Mouse (Mus musculus) forebrain, embryonic 12.5 days (tissue): ENCODE data around the gene Gtf2a1l. TPM values are rescaled to one million over a fixed set of nuclear protein-coding genes. Genes with fewer than 3 reads are reported as not detected.

ENCODE experiments used
- ATAC-seq: fragments of 200-750 bp; cut with Nextera tagmentation; 2 replicates; pipeline ENCODE4 v1.8.0; 2017; ENCODE audit warnings: moderate TSS enrichment; ENCODE audit not compliant: low FRiP score
- H3K27ac ChIP-seq: fragments of 300-500 bp; sonication (generic); 2 replicates; pipeline ENCODE4 v1.5.1; 2016; ENCODE audit warnings: mild to moderate bottlenecking
- H3K27me3 ChIP-seq: fragments of 300-500 bp; sonication (generic); 2 replicates; pipeline ENCODE4 v1.6.1; 2016; ENCODE audit warnings: mild to moderate bottlenecking
- H3K36me3 ChIP-seq: fragments of 300-500 bp; sonication (generic); replicated peaks from 2 replicates; pipeline ENCODE4 v1.6.1; 2016; ENCODE audit warnings: mild to moderate bottlenecking
- H3K4me1 ChIP-seq: fragments of 300-500 bp; sonication (generic); 2 replicates; pipeline ENCODE4 v1.6.1; 2016
- H3K4me2 ChIP-seq: fragments of 300-500 bp; sonication (generic); 2 replicates; pipeline ENCODE4 v1.6.1; 2016; ENCODE audit warnings: mild to moderate bottlenecking, moderate library complexity
- H3K4me3 ChIP-seq: fragments of 300-500 bp; sonication (generic); replicated peaks from 2 replicates; pipeline ENCODE4 v1.5.1; 2016; ENCODE audit warnings: mild to moderate bottlenecking
- H3K9ac ChIP-seq: fragments of 300-500 bp; sonication (generic); 2 replicates; pipeline ENCODE4 v1.6.1; 2016; ENCODE audit warnings: mild to moderate bottlenecking
- H3K9me3 ChIP-seq: fragments of 300-500 bp; sonication (generic); 2 replicates; pipeline ENCODE4 v1.6.1; 2016
- WGBS: fragments of 180-500 bp; shearing (Covaris S2); methylation state at CpG from one replicate; pipeline ENCODE4 v1.1.7; 2016; 5-methylcytosine and 5-hydroxymethylcytosine counted together
- polyA plus RNA-seq: library from polyadenylated mRNA; unstranded; fragments of >200 nt; fragmentation: Nextera tagmentation; extraction: Ambion mirVana; gene quantifications from 2 replicates; pipeline ENCODE4 v1.2.1, GENCODE M21; 2016

Gtf2a1l gene
- not detected in 2 replicates for polyA plus RNA-seq

DNA sequence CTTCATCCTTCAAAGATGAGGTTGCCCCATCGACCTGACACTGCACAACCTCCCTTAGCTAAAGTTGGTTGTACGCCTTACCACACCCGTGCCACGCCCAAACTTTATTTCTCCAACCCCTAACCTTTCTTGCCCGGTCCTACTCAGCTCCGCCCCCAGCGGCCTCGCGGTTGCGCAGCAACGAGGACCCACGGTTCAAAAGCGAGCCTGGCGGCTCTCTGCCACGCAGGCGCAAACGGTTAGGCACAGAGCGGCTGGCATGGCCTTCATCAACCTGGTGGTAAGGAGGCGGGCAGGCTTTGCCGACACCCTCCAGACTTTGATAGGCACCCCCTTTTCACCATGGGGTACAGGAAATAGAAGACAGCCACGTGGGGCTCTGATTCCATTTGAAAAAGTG is at the start of gene Gtf2a1l:
TSS of gene Gtf2a1l (plus strand) at position 209 of the 400 bp plus-strand sequence.
- WGBS, result 38% methylated on average over 21 of the region's 21 CpGs
- Histone ChIP-seq H3K9me3 (no peaks in the 10 kb centered on the region), H3K4me2 (peak within 1 kb of the TSS; percentile 21), H3K27me3 (peaks cover 46% of the 10 kb centered on the region), H3K27ac (no peak within 1 kb of the TSS), H3K9ac (no peak within 1 kb of the TSS), H3K4me1 (peaks cover 18% of the 10 kb centered on the region), H3K36me3 (no peaks in the 10 kb centered on the region), H3K4me3 (no peak within 1 kb of the TSS)
- ATAC-seq, result peak; percentile 47; the same call in 1 of the 2 replicates

DNA sequence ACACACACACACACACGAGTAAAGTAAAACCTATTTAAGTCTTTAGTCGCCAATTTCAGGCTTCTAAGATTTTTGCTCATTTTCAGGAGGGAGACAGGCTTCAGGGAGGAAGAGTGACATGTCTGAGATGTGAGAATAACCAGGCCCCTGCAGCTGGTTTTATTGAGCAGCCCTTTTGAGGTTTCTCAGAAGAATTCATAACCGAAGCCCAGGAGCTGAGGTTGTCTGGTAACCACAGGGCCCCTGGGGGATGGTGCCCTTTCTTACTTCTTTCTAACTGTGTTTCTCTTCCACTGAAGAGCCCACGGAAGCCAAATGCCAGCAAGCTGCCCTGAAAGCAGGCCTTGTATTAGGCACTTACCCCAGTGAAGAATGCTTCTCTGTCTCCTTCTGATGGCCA is 47.5 kb upstream of the Gtf2a1l start:
- H3K27me3 ChIP-seq, result no peaks in the 10 kb centered on the region
- 0 out of 2 replicates have a peak, but pooled peaks cover under 1% of the 10 kb centered on the region for H3K4me1 ChIP-seq
- H3K9me3 ChIP-seq, result no peaks in the 10 kb centered on the region
- no peak overlapping the region for H3K4me2 ChIP-seq
- no peak for ATAC-seq
- no peak overlapping the region for H3K4me3 ChIP-seq
- H3K27ac ChIP-seq, result no peak overlapping the region
- WGBS, result 86% methylated on average over 4 of the region's 4 CpGs
- H3K9ac ChIP-seq, result no peak overlapping the region
- H3K36me3 ChIP-seq, result 0 out of 2 replicates have a peak, but pooled peaks cover 5% of the 10 kb centered on the region

DNA sequence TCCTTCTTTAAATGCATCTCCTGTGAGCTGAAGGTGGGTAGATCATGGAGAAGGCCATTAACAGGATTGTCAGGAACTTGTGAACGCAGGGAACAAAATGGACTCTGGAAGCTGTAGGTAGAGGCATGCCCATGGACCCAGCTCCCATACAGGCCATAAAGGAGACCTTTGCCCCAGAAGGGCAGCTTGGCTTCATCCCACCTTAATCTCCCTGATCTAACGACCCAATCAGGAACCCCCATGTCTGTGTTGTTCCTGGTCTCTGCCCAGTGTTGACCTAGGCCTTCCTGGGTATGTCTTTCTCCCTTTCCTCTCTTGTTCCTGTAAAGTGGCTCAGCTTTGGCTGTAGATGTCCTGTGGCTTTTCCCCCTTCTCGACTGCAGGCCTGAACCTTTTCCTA is 47.1 kb upstream of the Gtf2a1l start:
- no peak overlapping the region for H3K4me2 ChIP-seq
- H3K27ac ChIP-seq, result no peak overlapping the region
- H3K36me3 ChIP-seq, result 0 out of 2 replicates have a peak, but pooled peaks cover 5% of the 10 kb centered on the region
- H3K9me3 ChIP-seq, result no peaks in the 10 kb centered on the region
- H3K27me3 ChIP-seq, result no peaks in the 10 kb centered on the region
- H3K9ac ChIP-seq, result no peak overlapping the region
- H3K4me3 ChIP-seq, result no peak overlapping the region
- H3K4me1 ChIP-seq, result 0 out of 2 replicates have a peak, but pooled peaks cover 4% of the 10 kb centered on the region
- 91% methylated on average over 3 of the region's 3 CpGs for WGBS
- ATAC-seq, result no peak

DNA sequence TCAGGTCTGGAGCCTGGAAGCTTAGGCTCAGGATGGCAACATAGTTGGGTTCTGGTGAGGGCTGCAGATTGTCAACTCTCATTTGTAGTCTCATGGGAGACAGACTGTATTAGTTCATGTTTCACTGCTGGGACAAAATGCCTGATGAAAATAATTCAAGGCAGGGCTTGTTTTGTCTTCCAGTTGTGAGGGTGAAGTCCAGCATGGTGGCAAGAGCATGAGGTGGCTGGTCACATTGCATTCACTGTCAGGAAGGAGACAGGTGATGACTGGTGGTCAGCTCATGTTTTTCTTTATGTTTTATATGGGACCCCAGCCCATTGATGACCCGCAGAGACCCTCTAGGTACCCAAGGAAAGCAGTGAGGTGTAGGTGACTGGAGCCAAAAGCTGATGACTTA is 45.7 kb upstream of the Gtf2a1l start:
- no peak overlapping the region for H3K4me3 ChIP-seq
- no peak for ATAC-seq
- WGBS, result 93% methylated on average over 1 of the region's 1 CpGs
- H3K27me3 ChIP-seq, result no peaks in the 10 kb centered on the region
- H3K9ac ChIP-seq, result no peak overlapping the region
- H3K27ac ChIP-seq, result no peak overlapping the region
- H3K4me1 ChIP-seq, result 0 out of 2 replicates have a peak, but pooled peaks cover 8% of the 10 kb centered on the region
- H3K9me3 ChIP-seq, result no peaks in the 10 kb centered on the region
- 0 out of 2 replicates have a peak, but pooled peaks cover 5% of the 10 kb centered on the region for H3K36me3 ChIP-seq
- no peak overlapping the region for H3K4me2 ChIP-seq

DNA sequence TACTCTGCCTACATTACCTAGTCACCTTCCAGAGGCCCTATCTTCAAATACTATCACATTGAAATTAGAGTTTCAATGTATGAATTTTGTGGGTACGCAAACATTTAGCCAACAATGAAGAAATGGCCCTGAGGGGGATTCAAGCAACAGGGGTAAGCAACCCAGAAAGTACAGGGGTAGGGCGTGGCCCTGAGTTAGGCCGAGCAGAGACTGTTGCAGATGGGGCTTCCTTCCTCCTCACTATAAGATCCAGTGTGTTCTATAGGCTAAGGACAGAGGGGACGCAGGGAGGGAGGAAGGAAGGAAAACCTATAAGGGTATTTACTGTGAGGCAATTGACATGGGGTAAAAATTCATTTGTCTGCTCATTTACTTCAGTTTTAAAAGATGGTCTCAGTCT is 44.1 kb upstream of the Gtf2a1l start:
- H3K36me3 ChIP-seq, result 0 out of 2 replicates have a peak, but pooled peaks cover 5% of the 10 kb centered on the region
- H3K9me3 ChIP-seq, result no peaks in the 10 kb centered on the region
- H3K27me3 ChIP-seq, result no peaks in the 10 kb centered on the region
- H3K27ac ChIP-seq, result no peak overlapping the region
- 86% methylated on average over 4 of the region's 4 CpGs for WGBS
- H3K9ac ChIP-seq, result no peak overlapping the region
- peaks cover 14% of the 10 kb centered on the region for H3K4me1 ChIP-seq
- ATAC-seq, result no peak
- H3K4me2 ChIP-seq, result no peak overlapping the region
- no peak overlapping the region for H3K4me3 ChIP-seq

DNA sequence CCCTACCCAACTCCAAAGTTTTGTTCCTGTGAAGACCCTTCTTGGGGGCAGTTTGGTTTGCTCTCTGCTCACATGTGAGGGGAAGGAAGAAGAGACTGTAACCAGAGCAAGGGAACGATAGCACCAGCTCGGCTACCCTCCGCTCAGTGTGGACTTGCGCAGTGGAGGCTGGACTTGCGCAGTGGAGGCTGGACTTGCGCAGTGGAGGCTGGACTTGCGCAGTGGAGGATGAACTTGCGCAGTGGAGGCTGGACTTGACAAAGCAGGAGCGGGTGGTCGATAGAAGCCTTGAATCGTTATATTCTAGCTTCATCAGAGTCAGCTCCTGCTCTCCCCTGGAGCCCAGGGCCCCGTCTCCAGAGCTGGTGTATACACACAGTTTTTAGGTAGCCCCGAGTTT is 43.1 kb upstream of the Gtf2a1l start:
- Histone ChIP-seq H3K9me3 (no peaks in the 10 kb centered on the region), H3K4me1 (peaks cover 24% of the 10 kb centered on the region), H3K4me2 (no peak overlapping the region), H3K4me3 (no peak overlapping the region), H3K36me3 (0 out of 2 replicates have a peak, but pooled peaks cover 5% of the 10 kb centered on the region), H3K27me3 (no peaks in the 10 kb centered on the region), H3K27ac (no peak overlapping the region), H3K9ac (no peak overlapping the region)
- ATAC-seq, result no peak
- 93% methylated on average over 13 of the region's 13 CpGs for WGBS

DNA sequence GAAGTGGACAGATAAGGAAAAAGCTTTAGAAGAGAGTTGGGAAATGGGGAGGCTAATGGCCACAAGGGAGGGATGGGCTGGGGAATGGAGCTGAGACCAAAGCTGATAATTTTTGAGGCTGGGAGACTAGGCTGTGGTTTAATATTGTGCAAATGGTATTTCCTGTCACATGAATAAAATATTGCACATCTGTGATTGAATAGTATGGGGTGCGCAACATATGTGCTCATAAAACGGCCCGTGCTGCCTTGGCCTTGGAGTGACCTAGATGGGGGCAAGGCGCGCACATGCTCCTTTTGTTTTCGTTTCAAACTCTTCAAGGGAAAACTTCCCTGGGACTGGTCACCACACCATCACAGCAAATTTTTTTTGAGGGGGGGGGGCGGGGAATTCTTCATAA is 42.5 kb upstream of the Gtf2a1l start:
- Histone ChIP-seq H3K27ac (0 out of 2 replicates have a peak overlapping the region, but pooled peaks have one; percentile 6), H3K36me3 (0 out of 2 replicates have a peak, but pooled peaks cover 5% of the 10 kb centered on the region), H3K27me3 (no peaks in the 10 kb centered on the region), H3K4me1 (peaks cover 30% of the 10 kb centered on the region), H3K4me2 (no peak overlapping the region), H3K4me3 (no peak overlapping the region), H3K9me3 (no peaks in the 10 kb centered on the region), H3K9ac (no peak overlapping the region)
- no peak for ATAC-seq
- 86% methylated on average over 7 of the region's 7 CpGs for WGBS

DNA sequence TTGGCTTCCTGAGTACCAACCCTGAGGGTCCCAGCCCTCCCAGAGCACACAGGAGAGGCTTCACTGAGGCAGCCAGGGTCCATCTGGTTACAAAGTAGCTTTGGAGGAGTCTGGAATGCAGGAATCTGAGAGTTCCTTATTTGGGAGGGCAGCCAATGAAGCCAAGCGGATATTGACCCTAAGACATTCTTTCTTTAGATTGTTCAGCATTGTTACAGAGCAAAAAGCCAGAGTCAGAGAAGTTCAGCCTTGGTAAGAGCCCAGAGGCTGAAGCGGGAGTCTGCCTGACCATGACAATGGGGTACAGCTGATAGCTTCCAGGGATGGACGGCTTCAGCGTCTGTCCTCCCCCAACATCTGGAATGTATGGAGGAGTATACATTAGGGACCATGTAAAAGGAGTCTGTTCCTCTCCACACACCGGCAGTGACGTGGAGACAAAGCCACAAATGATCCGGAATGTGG is 42.1 kb upstream of the Gtf2a1l start:
- peaks cover 34% of the 10 kb centered on the region for H3K4me1 ChIP-seq
- WGBS, result 48% methylated on average over 7 of the region's 7 CpGs
- ATAC-seq, result no peak
- H3K36me3 ChIP-seq, result 0 out of 2 replicates have a peak, but pooled peaks cover 5% of the 10 kb centered on the region
- H3K4me3 ChIP-seq, result no peak overlapping the region
- no peak overlapping the region for H3K4me2 ChIP-seq
- 0 out of 2 replicates have a peak overlapping the region, but pooled peaks have one; percentile 6 for H3K27ac ChIP-seq
- no peaks in the 10 kb centered on the region for H3K9me3 ChIP-seq
- H3K9ac ChIP-seq, result no peak overlapping the region
- H3K27me3 ChIP-seq, result no peaks in the 10 kb centered on the region

DNA sequence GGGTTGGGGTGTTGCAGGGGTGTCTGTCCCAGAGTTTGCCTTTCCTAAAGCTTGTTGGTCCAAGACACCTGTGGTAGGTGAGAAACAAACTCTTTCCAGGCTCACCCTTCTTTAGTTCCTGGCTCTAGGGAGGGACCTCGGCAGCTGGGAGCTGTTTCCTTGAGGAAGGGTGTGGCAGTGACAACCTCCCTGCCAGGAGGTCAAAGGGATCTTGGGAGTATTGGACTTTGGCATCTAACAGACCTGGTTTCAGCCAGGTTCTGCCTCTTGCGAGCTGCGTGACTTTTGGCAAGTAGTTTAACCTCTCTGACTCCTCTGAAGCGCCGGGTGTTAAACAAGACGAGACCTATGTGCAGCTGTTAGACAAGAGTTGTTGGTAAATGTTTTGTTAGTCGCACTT is 41.3 kb upstream of the Gtf2a1l start:
- H3K4me2 ChIP-seq, result no peak overlapping the region
- no peaks in the 10 kb centered on the region for H3K27me3 ChIP-seq
- no peak overlapping the region for H3K9ac ChIP-seq
- no peak overlapping the region for H3K4me3 ChIP-seq
- 0 out of 2 replicates have a peak, but pooled peaks cover 1% of the 10 kb centered on the region for H3K36me3 ChIP-seq
- no peak for ATAC-seq
- WGBS, result 86% methylated on average over 7 of the region's 7 CpGs
- no peaks in the 10 kb centered on the region for H3K9me3 ChIP-seq
- H3K27ac ChIP-seq, result 0 out of 2 replicates have a peak overlapping the region, but pooled peaks have one; percentile 5
- peaks cover 37% of the 10 kb centered on the region for H3K4me1 ChIP-seq

DNA sequence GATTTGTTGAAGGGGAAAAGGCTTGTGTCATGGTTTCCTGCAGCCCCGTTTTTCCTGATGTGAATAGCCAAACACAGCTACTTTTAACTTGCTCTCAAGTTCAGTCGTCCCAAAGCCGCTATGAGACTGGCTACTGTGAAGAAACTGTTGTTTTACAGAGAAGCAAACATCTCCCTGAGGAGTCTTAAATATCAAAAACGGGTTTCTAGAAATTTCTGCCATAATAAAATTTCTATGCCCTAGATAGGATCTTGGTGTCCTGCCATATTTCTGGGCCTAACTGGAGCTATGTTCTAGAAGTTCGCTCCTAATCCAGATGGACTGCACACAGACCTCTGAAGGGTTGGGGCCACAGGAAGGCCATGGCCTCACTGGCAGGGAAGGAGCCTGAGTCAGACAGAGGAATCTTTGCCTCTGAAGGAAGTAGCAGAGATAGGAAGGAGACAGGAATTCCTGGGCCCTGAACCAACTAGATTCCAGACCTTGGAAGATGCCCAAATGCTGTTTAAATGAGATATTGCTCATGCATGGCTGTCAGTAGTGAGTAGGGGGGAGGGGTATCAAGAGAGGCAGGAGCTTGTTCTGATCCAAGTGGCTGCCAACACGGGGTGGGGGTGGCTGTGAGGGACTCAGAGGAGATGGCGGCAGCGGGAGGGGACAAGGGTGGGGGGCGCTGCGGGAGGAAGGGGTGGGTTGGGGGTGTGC is 39.6 kb upstream of the Gtf2a1l start:
- Histone ChIP-seq H3K9me3 (no peaks in the 10 kb centered on the region), H3K4me2 (no peak overlapping the region; the same call in 1 of the 2 replicates), H3K27ac (0 out of 2 replicates have a peak overlapping the region, but pooled peaks have one; percentile 2), H3K4me3 (no peak overlapping the region), H3K36me3 (no peaks in the 10 kb centered on the region), H3K4me1 (peaks cover 37% of the 10 kb centered on the region), H3K27me3 (no peaks in the 10 kb centered on the region), H3K9ac (no peak overlapping the region)
- ATAC-seq, result no peak
- WGBS, result 58% methylated on average over 10 of the region's 10 CpGs

DNA sequence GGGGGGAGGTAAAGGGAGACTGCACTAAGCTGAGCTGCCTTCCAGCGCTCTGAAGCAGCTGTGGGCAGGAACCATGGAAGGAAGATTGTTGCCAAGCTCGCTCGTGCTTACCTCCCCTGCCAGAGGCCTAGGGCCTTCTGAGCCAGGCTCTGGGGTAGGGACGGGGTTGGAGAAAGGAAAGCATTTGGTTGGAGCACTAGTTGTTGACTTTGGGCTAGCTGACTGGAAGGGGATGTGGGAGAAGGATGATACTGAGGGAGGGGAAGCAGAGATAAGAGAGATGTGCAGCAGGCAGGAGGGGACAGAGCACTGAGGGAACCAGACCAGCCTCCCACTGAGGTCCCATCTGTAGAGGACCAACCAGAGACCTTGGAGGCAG is 39.1 kb upstream of the Gtf2a1l start:
- Histone ChIP-seq H3K36me3 (no peaks in the 10 kb centered on the region), H3K4me1 (peaks cover 37% of the 10 kb centered on the region), H3K27ac (peak overlapping the region; percentile 84; the same call in 1 of the 2 replicates), H3K27me3 (no peaks in the 10 kb centered on the region), H3K9me3 (no peaks in the 10 kb centered on the region), H3K9ac (no peak overlapping the region), H3K4me2 (no peak overlapping the region; the same call in 1 of the 2 replicates), H3K4me3 (no peak overlapping the region)
- 35% methylated on average over 4 of the region's 4 CpGs for WGBS
- no peak for ATAC-seq

DNA sequence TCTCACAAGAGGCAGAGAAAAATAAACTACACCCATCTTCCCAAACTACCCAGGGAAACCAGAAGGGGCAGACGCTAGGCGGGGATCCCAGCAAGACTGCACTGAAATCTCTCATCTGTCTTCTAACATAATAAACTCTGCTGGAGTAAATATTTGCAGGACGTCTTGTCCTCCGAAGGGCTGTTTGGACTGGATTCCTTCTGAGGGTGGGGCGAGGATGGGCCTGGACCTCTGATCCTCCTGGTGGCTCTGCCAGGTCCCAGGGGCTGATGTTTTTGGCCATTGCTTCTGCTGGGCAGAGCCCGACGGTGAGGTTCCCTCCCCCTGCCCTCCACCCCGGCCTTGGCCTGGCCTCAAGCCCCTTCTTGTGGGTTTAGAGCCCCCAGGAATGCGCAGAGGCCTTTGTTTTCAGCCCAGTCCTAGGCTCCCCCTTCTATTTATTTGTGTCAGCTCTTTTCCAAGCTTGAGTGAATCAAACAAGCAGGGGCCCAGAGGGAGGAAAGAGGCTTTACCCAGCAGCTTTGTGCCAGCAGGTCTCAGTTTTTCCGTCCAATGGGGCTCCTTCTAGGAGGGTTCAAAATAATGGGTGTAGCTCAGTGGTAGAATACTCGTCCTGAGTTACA is 38.4 kb upstream of the Gtf2a1l start:
- Histone ChIP-seq H3K4me3 (no peak overlapping the region), H3K4me2 (no peak overlapping the region), H3K36me3 (no peaks in the 10 kb centered on the region), H3K9me3 (no peaks in the 10 kb centered on the region), H3K27me3 (no peaks in the 10 kb centered on the region), H3K4me1 (peaks cover 37% of the 10 kb centered on the region), H3K27ac (peak overlapping the region; percentile 84), H3K9ac (peak overlapping the region; percentile 25; the same call in 1 of the 2 replicates)
- 12% methylated on average over 11 of the region's 11 CpGs for WGBS
- peak; percentile 76 for ATAC-seq
